Comparison of ENCODE assay signal across 9 mouse cellular contexts in the genomic region with DNA sequence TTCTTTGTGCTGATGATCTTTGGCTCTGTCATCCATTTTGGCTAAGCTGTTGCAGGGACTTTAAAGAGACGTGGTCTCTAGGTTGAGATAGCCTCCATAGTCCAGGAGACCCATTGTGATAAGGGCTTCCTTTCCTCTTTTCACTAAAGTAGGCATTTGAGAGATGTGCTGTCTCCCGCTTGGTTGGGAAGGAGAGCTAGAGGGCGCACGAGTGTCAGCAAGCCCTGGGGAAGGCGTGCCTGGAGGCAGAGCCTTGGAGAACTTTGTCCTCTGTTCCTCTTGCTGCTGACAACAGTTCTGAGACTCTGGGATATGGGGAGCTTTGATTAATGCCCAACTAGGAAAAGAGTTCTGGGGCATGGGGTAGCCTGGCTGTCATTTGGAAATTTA. TPM values are rescaled to one million over a fixed set of nuclear protein-coding genes. Genes with fewer than 3 reads are reported as not detected.
DNase-seq lines count a peak whose midpoint lies in the region; ATAC-seq and TF ChIP-seq lines count a peak whose summit lies in the region.
"Had no signal": no experiment of that assay in that cellular context is flagged by ENCODE, and none has a peak within 500 bp of the region (broad histone marks: within the 10 kb centered on the region; RNA-seq: fewer than 3 reads in every experiment).

No protein-coding gene starts in this region.

- intact Hi-C loops in heart, postnatal 36 days (cut with DNase I) = loop anchor here (1.0 to 2.0 kb wide), 3 partner anchors 34 to 359 kb away; a partner anchor contains a TSS

- TF ChIP-seq CTCF in layer of hippocampus, adult 2 months (conservative IDR thresholded peaks at IDR 0.05) = peak; percentile 31; the same call in 1 of the 2 replicates

- no peak overlapping the region for H3K27ac ChIP-seq in layer of hippocampus, adult 2 months
- H3K27ac ChIP-seq: lung, embryonic 15.5 days had no signal

- no peak for ATAC-seq in megakaryocyte progenitor cell, adult 5-6 weeks (replicated peaks; ENCODE audit: poor library complexity)

- DNase-seq in cerebellum, adult 11-12 months = peak; percentile 16
- no peak for DNase-seq in cerebellum, adult 9-10 months
- no peak for DNase-seq in layer of hippocampus, adult 2 months (ENCODE audit: low spot score in 2 of 2)
- DNase-seq in layer of hippocampus, postnatal 36 days = no peak
- DNase-seq in heart, postnatal 36 days = peak; percentile 59 to 70
- DNase-seq in lung, postnatal 10 days = peak; percentile 81
- no peak for DNase-seq in urinary bladder, postnatal 10 days (ENCODE audit: low spot score)

- H3K4me3 ChIP-seq in layer of hippocampus, adult 2 months = no peak overlapping the region
- H3K4me3 ChIP-seq: lung, embryonic 15.5 days had no signal

RNA-seq across cellular contexts. Expression of a gene that starts 20.3 kb away (rescaled TPM):
- 100 to 1,000 TPM; 152 to 168 TPM for total RNA-seq in layer of hippocampus, adult 2 months (2021)
- total RNA-seq in layer of hippocampus, postnatal 36 days (2021) = 100 to 1,000 TPM; 166 to 168 TPM
- total RNA-seq in heart, postnatal 36 days (2021) = 10 to 100 TPM; 82.9 to 85.1 TPM
- 75.9 and 90.4 TPM in 2 replicates for total RNA-seq in megakaryocyte progenitor cell, adult 5-6 weeks (2015)
- 63.0 and 63.3 TPM in 2 replicates for total RNA-seq in megakaryocyte progenitor cell, adult 5-6 weeks (2017)

RNA-seq across cellular contexts. Expression of a gene that starts 20.5 kb away (rescaled TPM):
- 10 to 100 TPM; 50.9 to 51.6 TPM for total RNA-seq in layer of hippocampus, adult 2 months (2021)
- 10 to 100 TPM; 42.5 to 46.1 TPM for total RNA-seq in layer of hippocampus, postnatal 36 days (2021)
- 100 to 1,000 TPM; 496 to 534 TPM for total RNA-seq in heart, postnatal 36 days (2021)
- 21.2 and 31.7 TPM in 2 replicates for total RNA-seq in megakaryocyte progenitor cell, adult 5-6 weeks (2015)
- 8.4 and 9.1 TPM in 2 replicates for total RNA-seq in megakaryocyte progenitor cell, adult 5-6 weeks (2017)

RNA-seq across cellular contexts. Expression of a gene that starts 37.9 kb away (rescaled TPM):
- 10 to 100 TPM; 12.2 to 13.1 TPM for total RNA-seq in layer of hippocampus, adult 2 months (2021)
- total RNA-seq in layer of hippocampus, postnatal 36 days (2021) = 10 to 100 TPM; 10.4 to 12.7 TPM
- 1 to 10 TPM; 4.6 to 5.6 TPM for total RNA-seq in heart, postnatal 36 days (2021)
- total RNA-seq in megakaryocyte progenitor cell, adult 5-6 weeks (2015) = 0.07 and 0.12 TPM in 2 replicates
- 0.10 and 0.96 TPM in 2 replicates for total RNA-seq in megakaryocyte progenitor cell, adult 5-6 weeks (2017)

RNA-seq across cellular contexts. Expression of a gene that starts 44.1 kb away (rescaled TPM):
- 10 to 100 TPM; 22.8 to 24.0 TPM for total RNA-seq in layer of hippocampus, adult 2 months (2021)
- 10 to 100 TPM; 26.8 to 28.6 TPM for total RNA-seq in layer of hippocampus, postnatal 36 days (2021)
- total RNA-seq in heart, postnatal 36 days (2021) = 1 to 10 TPM; 7.6 to 8.8 TPM
- 4.0 and 8.1 TPM in 2 replicates for total RNA-seq in megakaryocyte progenitor cell, adult 5-6 weeks (2015)
- total RNA-seq in megakaryocyte progenitor cell, adult 5-6 weeks (2017) = 16.3 and 26.0 TPM in 2 replicates

Comparison
In these comparisons a context has a peak if more than half of its experiments do, and no peak if none do; other contexts are left out.
1. DNase-seq: peak in cerebellum, adult 11-12 months (single experiment), heart, postnatal 36 days (2 of 2) and lung, postnatal 10 days (single experiment); none in cerebellum, adult 9-10 months (single experiment), layer of hippocampus, adult 2 months (0 of 2), layer of hippocampus, postnatal 36 days (0 of 2) and urinary bladder, postnatal 10 days (single experiment).
2. RNA of a gene that starts 20.5 kb away (total RNA-seq): 496 to 534 TPM in heart, postnatal 36 days; 50.9 to 51.6 TPM in layer of hippocampus, adult 2 months, 42.5 to 46.1 TPM in layer of hippocampus, postnatal 36 days and 8.4 to 31.7 TPM in megakaryocyte progenitor cell, adult 5-6 weeks; every median in the first group is over 4 times any median in the second.